Mouse (Mus musculus) forebrain, embryonic 16.5 days (tissue): ENCODE results near the gene Reln. TPM values are rescaled to one million over a fixed set of nuclear protein-coding genes. Genes with fewer than 3 reads are reported as not detected.

Experiments used
- ATAC-seq: fragments of 200-750 bp; cut with Nextera tagmentation; 2 replicates; pipeline ENCODE4 v1.8.0; 2017; ENCODE audit warnings: mild to moderate bottlenecking, moderate library complexity
- H3K27ac ChIP-seq: fragments of 300-500 bp; sonication (generic); 2 replicates; pipeline ENCODE4 v1.5.1; 2014; ENCODE audit warnings: low read length, control low read depth
- H3K27me3 ChIP-seq: fragments of 300-500 bp; sonication (generic); replicated peaks from 2 replicates; pipeline ENCODE4 v1.6.1; 2014; ENCODE audit warnings: low read length; ENCODE audit not compliant: control insufficient read depth, insufficient read depth
- H3K36me3 ChIP-seq: fragments of 300-500 bp; sonication (generic); 2 replicates; pipeline ENCODE4 v1.6.1; 2014; ENCODE audit not compliant: control insufficient read depth, insufficient read depth
- H3K4me1 ChIP-seq: fragments of 300-500 bp; sonication (generic); replicated peaks from 2 replicates; pipeline ENCODE4 v1.6.1; 2014; ENCODE audit warnings: low read length; ENCODE audit not compliant: control insufficient read depth, insufficient read depth
- H3K4me2 ChIP-seq: fragments of 300-500 bp; sonication (generic); 2 replicates; pipeline ENCODE4 v1.6.1; 2014; ENCODE audit warnings: mild to moderate bottlenecking, low read length, control low read depth
- H3K4me3 ChIP-seq: fragments of 300-500 bp; sonication (generic); replicated peaks from 2 replicates; pipeline ENCODE4 v1.5.1; 2014; ENCODE audit warnings: mild to moderate bottlenecking, low read length, control low read depth
- H3K9ac ChIP-seq: fragments of 300-500 bp; sonication (generic); replicated peaks from 2 replicates; pipeline ENCODE4 v1.6.1; 2014; ENCODE audit warnings: low read depth, low read length, control low read depth
- H3K9me3 ChIP-seq: fragments of 300-500 bp; sonication (generic); 2 replicates; pipeline ENCODE4 v1.6.1; 2016; ENCODE audit warnings: low read length; ENCODE audit not compliant: control insufficient read depth
- WGBS: fragments of 180-500 bp; shearing (Covaris S2); extraction: QIAGEN DNeasy Blood & Tissue Kit; methylation state at CpG from one replicate; pipeline ENCODE4 v1.1.7; 2014; 5-methylcytosine and 5-hydroxymethylcytosine counted together
- polyA plus RNA-seq: library from polyadenylated mRNA; unstranded; fragments of >200 nt; fragmentation: Nextera tagmentation; extraction: Ambion mirVana; gene quantifications from 2 replicates; pipeline ENCODE4 v1.2.1, GENCODE M21; 2015

The Reln gene
- polyA plus RNA-seq, 1 experiment from 2014 or later = 63.3 TPM

DNA sequence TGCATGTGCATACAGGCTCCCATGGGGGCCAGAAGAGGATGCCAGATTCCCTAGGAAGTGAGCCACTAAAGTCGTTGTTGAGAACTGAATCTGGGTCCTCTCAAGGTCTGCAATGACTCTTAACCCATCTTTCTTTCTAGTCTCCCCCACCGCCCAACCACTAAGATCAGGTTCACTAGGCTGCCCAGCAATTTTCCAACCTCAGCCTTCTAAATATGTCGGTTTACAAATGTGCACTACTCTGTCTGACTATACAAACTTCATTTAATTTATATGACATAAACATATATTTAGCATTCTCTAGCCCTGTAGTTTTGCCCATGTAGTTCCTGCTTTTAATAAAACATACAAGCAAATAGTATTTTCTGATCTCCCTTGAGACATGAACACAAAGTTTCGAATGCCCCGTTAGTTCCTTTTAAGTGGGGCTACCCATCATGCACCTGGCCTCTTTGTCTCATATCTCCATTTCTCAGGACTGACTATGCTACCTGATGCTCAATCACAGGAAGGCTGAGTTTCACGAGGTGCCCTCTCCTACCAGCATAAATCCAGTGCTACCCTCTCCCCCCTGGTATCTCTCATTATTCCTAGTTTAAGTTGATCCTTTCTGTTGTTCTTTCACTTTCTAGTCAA, 317.1 kb downstream of the Reln start:
- Histone ChIP-seq H3K27me3 (no peaks in the 10 kb centered on the region), H3K4me2 (no peak overlapping the region), H3K36me3 (no peaks in the 10 kb centered on the region), H3K27ac (no peak overlapping the region), H3K4me3 (no peak overlapping the region), H3K9ac (no peak overlapping the region), H3K4me1 (no peaks in the 10 kb centered on the region), H3K9me3 (no peaks in the 10 kb centered on the region)
- ATAC-seq = no peak
- 85% methylated on average over 6 of the region's 6 CpGs for WGBS

DNA sequence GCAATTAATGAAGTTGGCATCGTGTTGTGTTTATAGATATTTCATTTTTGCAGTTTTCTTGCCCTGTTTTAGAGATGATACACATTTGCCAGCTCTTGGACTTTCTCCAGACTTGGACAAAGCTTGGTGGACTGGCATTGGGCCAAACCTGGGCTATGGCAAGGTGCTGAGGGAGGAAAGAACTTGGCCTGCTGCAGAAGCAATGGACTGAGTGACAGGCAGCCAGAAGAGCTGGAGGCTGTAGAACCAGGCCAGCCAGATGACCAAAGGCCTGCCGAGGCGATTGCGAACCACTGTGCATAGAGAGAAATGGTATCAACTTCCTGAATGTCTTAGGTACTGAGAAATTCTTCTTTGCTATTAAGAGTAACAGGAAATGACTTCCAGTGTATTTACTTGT, 318.8 kb downstream of the Reln start:
- no peak for ATAC-seq
- no peak overlapping the region for H3K4me3 ChIP-seq
- H3K36me3 ChIP-seq = no peaks in the 10 kb centered on the region
- WGBS = 87% methylated on average over 4 of the region's 4 CpGs
- H3K27me3 ChIP-seq = no peaks in the 10 kb centered on the region
- H3K4me2 ChIP-seq = no peak overlapping the region
- H3K4me1 ChIP-seq = no peaks in the 10 kb centered on the region
- H3K9me3 ChIP-seq = no peaks in the 10 kb centered on the region
- no peak overlapping the region for H3K27ac ChIP-seq
- no peak overlapping the region for H3K9ac ChIP-seq

DNA sequence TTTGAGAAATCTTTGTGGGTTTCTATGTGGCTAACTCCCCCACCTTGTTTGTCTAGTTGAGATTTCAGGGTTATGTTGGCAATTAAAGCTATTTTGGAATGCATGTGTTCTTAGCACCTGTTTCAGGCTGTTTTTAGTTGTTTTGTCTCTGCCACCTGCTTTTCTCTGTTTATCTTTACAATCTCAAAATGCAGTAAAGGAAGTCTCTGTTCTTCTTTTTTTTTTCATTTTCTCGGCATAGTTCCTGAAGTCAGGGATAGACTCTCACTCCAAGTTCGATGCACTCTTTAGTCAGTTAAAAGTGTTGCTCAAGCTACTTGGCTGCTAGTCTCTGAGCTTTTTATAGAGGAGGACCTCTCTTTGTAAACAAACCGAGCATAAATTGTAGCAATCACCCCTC, 320.4 kb downstream of the Reln start:
- Histone ChIP-seq H3K4me3 (no peak overlapping the region), H3K4me2 (no peak overlapping the region), H3K27me3 (no peaks in the 10 kb centered on the region), H3K36me3 (no peaks in the 10 kb centered on the region), H3K9ac (no peak overlapping the region), H3K4me1 (no peaks in the 10 kb centered on the region), H3K27ac (no peak overlapping the region), H3K9me3 (no peaks in the 10 kb centered on the region)
- no peak for ATAC-seq
- 70% methylated on average over 3 of the region's 3 CpGs for WGBS

DNA sequence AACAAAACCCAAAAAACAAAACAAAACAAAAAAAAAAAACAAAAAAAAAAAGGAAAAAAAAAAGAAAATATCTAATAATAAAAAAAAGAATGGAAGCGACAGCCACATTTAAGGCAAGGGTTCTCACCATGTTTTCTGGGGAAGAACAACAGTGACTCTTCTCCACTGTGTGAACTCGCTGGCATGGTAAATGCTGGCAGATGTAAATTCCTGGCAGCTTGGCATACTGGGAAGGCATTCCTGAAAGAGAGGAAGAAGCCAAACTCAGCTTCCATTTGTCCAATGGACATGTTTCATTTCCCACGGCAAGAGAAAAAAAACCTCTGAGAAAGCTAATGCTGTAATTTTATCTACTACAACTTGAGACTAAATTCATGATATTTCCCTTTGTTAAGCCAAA, 326.6 kb downstream of the Reln start:
- ATAC-seq = no peak
- Histone ChIP-seq H3K4me2 (no peak overlapping the region), H3K27ac (no peak overlapping the region), H3K4me1 (no peaks in the 10 kb centered on the region; the same call in 1 of the 2 replicates), H3K4me3 (no peak overlapping the region), H3K9me3 (no peaks in the 10 kb centered on the region), H3K9ac (no peak overlapping the region), H3K27me3 (no peaks in the 10 kb centered on the region), H3K36me3 (no peaks in the 10 kb centered on the region)
- 72% methylated on average over 3 of the region's 3 CpGs for WGBS

DNA sequence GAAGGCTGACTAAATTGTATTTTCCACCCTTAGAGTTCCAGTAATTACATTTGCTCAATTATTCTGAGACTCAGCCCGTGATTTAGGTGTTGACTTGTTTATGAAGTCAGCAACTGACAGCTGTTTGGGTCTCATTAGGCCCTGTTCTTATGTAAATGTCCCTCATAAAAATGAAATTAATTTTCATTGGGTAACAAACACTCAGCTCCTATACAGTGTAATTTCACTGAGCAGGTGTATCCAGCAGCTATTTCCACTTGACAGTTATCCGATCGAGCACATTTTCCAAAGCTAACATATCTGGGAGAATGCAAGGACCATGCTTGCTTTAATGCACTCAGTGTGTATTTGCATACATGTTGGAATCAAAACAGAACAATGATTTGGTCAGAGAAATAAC, 330.0 kb downstream of the Reln start:
- H3K9me3 ChIP-seq = no peaks in the 10 kb centered on the region
- H3K4me1 ChIP-seq = no peaks in the 10 kb centered on the region; the same call in 1 of the 2 replicates
- 56% methylated on average over 3 of the region's 3 CpGs for WGBS
- H3K4me2 ChIP-seq = no peak overlapping the region
- ATAC-seq = no peak
- no peak overlapping the region for H3K4me3 ChIP-seq
- no peak overlapping the region for H3K27ac ChIP-seq
- no peak overlapping the region for H3K9ac ChIP-seq
- H3K27me3 ChIP-seq = no peaks in the 10 kb centered on the region
- H3K36me3 ChIP-seq = no peaks in the 10 kb centered on the region

DNA sequence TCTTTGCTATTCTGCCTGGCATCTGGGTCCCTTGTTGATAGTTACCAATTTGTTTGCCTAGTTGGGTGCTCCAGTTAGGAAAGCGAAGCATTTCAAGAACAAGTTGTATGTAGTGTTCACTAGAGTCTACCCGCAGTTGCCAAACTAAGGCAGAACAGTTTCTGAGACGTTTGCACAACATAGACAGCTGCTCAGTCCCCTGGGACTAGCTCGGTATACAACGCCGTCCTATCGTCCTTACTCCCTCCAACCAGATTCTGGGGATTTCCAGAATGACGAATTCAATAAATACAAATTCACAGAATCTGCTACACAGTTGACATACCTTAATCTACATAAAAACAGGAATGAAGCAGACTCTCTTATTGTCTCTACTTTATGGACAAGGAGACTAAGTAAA, 335.4 kb downstream of the Reln start:
- ATAC-seq = no peak
- Histone ChIP-seq H3K9ac (no peak overlapping the region), H3K27me3 (no peaks in the 10 kb centered on the region), H3K9me3 (no peaks in the 10 kb centered on the region), H3K4me3 (no peak overlapping the region), H3K27ac (no peak overlapping the region), H3K4me1 (no peaks in the 10 kb centered on the region; the same call in 1 of the 2 replicates), H3K4me2 (no peak overlapping the region), H3K36me3 (no peaks in the 10 kb centered on the region)
- 69% methylated on average over 8 of the region's 8 CpGs for WGBS

DNA sequence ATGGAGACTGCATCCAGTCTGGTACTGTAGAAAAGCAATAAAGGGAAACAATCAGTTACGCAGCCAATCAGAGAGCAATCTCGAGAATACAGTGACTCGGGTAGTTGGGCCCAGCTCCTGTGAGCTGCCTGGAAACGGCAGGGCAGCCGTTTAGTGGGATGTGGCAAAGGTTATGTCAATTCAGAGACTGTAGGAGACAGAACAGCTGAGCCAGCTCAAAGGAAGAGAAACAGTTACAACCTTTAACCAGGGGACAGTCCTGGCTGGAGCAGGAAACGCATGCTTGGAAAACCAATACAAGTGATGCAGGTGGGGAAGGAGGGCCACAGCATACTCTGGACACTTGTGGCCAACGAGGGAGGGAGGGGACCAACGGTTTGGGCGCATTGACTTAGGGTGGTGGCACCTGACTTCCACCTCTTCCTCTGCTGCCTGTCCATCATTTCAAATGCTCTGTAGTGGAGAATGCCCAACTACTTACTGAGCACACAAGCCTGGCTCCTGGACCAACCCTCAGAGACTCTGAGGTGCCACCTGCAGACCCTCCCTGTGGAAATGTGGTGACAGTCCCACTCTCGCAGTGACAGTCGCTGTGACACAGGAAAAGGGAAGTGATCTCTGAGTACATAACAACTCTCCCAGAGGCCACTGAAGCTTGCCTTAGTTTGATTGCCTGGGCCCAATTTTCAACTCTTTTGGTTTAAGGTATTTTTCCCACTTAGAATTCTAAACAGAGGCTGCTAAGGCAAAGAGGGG, 337.0 kb downstream of the Reln start:
- no peak for ATAC-seq
- WGBS = 71% methylated on average over 11 of the region's 11 CpGs
- no peak overlapping the region for H3K4me2 ChIP-seq

DNA sequence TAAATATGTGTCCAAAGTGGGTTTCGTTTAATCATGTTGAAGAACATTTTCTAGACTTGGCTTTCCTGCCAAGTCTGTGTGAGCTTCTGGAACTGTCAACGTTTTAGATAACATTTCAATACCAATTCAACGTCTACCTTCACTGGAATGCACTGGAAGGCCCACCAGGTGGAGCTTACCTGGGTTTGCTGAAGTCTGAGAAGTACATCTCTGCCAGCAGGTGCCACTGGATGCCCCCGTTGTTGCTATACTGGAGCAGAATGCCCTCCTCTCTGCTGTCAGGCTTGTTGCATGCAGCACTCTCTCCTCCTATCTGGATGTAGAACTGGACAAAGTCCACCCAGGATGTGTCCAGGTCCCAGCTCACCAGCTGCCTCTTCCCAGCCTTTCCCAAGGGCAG, 340.6 kb downstream of the Reln start:
- no peak for ATAC-seq
- Histone ChIP-seq H3K9me3 (no peaks in the 10 kb centered on the region), H3K36me3 (no peaks in the 10 kb centered on the region), H3K4me1 (no peaks in the 10 kb centered on the region), H3K9ac (no peak overlapping the region), H3K27ac (no peak overlapping the region), H3K4me3 (no peak overlapping the region), H3K4me2 (no peak overlapping the region), H3K27me3 (no peaks in the 10 kb centered on the region)
- WGBS = 85% methylated on average over 4 of the region's 4 CpGs

More for the DNA sequence above, 337.0 kb downstream of the Reln start:
- H3K4me3 ChIP-seq = no peak overlapping the region
- no peak overlapping the region for H3K27ac ChIP-seq
- H3K9me3 ChIP-seq = no peaks in the 10 kb centered on the region
- H3K36me3 ChIP-seq = no peaks in the 10 kb centered on the region
- H3K4me1 ChIP-seq = no peaks in the 10 kb centered on the region
- no peak overlapping the region for H3K9ac ChIP-seq
- no peaks in the 10 kb centered on the region for H3K27me3 ChIP-seq

DNA sequence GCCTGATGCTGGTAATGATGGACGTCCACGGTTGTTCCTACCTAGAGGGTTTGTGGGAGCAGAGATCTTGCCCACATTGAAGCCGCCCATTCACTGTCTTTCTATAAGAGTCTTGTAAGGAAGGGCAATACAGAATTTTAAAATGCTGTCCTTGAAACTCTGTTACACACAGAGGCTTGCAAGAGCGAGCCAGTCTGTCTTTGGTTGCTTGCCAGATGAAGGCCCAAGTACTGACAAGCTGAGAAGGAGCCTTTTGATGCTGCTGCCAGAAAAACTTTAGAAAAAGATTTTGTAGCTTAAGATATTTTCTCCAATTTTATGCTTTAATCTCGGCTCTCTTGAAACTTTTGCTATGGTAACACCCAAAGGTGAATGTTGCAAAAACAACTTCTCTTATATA, 356.8 kb downstream of the Reln start:
- no peaks in the 10 kb centered on the region for H3K36me3 ChIP-seq
- no peak overlapping the region for H3K9ac ChIP-seq
- no peak for ATAC-seq
- H3K9me3 ChIP-seq = peaks cover 3% of the 10 kb centered on the region; the same call in 1 of the 2 replicates
- H3K4me2 ChIP-seq = no peak overlapping the region
- no peak overlapping the region for H3K4me3 ChIP-seq
- no peaks in the 10 kb centered on the region for H3K27me3 ChIP-seq
- WGBS = 72% methylated on average over 5 of the region's 5 CpGs
- no peak overlapping the region for H3K27ac ChIP-seq
- 0 out of 2 replicates have a peak, but pooled peaks cover 5% of the 10 kb centered on the region for H3K4me1 ChIP-seq
